Mouse (Mus musculus): ENCODE measurements around the gene Tiprl.

The Tiprl gene

DNA sequence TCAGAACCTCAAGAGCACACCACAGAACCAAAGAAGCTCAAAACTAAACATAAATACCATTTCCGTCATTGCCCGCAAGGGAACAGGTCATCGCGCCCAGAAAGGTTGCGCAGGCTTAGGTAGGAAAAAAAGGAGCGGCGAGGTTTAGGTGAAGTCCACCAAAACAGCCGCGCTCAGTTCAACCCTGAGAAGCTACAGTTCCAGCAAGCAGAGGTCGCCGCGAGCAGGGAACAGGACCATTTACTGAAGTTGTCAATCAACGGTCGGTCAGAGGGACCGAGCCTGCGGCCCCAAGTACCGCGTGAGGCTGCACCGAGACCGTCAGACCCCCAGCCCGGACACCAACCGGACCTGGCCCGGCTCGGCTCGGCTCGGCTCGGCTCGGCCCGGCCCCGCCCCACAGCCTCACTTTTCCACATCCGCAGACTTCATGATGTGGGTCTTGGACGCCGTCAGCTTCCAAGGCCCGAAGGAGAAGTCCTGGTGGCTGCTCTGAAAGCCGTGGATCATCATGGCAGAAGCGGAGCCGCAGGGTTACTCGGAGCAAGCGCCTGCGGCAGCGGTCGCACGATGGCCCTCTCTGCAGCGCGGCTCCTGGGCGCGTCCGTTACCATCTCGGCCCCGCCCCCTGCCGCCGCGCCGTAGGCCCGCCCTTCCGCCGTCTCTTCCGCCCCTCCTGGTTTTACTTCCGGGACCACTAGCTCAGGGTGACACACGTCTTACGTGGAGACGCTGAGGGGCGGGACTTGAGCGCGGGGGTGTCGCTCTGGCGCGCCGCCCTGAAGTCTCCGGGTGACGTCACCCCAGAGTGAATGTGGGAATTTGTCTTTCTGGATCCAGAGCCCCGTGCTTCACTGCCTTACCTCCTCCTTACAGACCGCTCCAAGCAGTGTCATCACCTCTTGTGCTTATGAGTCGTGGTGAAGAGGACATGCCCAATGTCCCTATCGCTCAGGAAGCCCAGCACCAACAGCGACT lies at the start of gene Tiprl:
Gene Tiprl (minus strand): TSS at position 676 of the 978 bp plus-strand sequence.
- DNase-seq (ENCODE audit: extremely low spot score, low spot score) = peak; percentile 92

DNA sequence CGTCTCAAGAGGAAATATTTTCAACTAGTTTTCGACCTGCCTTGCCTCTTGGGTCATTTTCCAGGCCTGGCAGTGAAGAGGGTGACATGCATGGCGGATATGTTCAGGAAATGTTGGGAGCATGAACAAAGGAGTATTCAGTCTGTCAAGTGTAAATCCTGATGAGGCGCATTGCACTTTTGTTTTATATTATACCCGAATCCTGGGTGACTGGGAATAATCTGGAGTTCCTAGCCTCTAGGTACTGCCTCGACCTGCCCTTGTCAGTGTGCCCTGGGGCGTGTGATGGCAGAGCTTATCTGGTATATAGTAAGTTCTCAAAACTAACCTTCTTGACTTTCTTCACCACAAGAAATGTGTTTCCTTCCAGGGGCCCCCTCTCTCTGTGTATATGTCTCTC lies 47.3 kb upstream of the Tiprl start:
- DNase-seq (ENCODE audit: extremely low spot score, low spot score) = no peak

DNA sequence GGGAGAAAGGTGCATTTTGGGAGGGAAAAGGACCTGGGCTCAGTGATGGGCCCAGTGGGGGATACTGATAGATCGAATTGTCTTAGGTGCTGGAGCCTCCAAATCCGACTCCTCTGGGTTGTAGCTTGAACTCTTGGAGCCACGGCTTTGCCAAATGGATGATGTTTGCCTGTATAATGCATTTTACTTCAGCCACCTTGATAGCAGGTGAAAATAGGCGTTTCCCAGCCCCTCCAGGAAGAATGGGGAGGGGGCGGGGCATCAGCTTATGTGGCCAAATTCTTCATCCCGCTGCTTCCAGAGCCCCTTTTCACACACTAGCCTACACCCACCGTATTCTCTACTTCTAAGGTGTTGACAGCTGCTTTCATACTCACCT lies 46.2 kb upstream of the Tiprl start:
- no peak for DNase-seq (ENCODE audit: extremely low spot score, low spot score)

DNA sequence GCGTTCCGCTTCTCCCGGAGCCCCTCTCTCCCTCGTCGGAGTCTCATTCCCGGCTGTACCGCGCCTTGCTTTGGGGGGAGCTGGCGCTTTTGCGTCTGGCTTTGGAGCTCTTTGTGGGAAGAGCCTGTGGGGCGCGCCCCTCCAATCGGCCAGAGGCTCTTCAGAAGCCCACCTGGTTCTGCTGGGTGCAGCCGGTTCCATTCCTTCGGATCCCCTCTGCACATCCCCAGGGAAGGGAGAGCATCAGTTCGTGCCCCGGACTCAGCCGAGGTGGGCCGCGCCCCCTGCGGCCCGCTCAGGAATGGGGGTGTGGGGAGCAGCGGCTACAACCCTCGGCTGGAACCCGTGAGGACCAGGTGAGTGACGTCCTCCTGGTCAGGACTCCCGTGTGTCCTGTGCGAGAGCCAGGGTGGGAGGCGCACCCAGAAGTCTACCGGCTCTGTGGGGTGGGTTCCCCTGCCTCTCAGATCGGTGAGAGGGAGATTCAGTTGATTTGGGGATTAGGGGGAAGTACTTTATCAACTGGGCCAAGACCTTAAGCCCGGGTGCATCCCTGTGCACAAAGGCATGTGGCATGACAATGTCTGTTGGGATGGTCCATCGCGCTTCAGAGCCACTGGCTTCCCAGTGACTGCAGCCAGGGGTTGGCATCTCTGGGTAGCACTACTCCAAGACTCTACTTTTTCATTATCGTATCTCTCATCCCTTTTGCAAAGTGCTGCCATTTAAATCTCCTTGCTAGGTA lies 45.6 kb upstream of the Tiprl start:
- DNase-seq (ENCODE audit: extremely low spot score, low spot score) = peak; percentile 83

DNA sequence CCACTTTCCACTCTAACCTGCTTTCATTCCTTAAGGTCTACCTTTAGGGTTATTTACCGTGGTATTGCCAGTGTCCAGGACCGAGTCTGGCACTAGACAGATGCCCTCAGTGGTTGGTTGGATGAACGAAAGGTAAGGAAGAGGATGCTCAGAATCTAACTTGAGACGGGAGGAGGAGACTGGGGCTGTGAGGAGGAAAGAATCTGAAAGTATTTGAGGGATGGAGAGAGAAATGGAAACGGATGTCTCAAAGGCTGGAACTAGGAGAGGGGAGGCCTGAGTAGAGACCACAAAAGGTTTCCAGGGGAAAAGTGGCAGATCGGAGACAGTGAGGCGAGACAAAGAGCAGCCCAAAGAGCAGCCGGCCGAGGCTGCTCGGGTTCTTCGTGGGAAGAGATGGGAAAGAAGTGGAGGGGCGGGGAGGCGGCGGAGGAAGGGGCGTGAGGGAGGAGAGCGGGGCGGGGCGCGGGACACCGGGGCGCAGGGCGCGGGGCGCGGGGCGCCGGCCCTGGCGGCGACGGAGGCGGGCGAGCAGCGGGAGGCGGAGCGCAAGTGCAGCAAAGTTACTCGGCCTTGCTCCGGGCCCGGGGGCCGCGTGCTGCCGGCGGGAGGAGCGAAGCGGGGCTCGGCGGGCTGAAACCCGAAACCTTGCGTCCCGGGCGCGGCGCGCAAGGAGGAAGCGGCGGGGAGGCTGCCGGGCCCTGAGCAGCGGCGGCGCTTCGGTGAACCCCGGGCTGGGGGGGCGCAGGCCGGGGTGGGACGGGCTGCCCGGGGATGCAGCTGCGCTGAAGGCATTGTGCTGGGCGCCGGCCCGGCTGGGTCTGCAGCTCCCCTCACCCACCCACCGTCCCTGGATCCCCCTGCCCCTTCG lies 44.8 kb upstream of the Tiprl start:
- peak; percentile 80 for DNase-seq (ENCODE audit: extremely low spot score, low spot score)

DNA sequence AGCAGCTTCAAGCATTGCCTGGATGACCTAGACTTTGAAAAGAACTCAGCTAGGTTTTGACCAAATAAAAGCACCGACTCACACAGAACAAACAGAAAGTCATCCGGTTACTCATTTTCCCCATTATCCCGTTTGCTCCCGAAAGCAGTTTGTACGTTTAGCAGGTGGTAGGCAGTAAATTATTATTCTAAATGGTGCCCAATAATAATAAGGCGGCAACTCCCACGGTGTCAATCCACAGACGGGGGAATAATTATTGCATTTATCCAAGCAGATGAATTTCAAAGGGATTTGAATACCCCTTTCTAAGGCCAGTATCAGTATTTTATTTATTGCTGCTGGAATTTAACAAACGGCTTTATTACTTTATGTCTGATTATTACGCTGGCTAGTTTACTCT lies 43.9 kb upstream of the Tiprl start:
- no peak for DNase-seq (ENCODE audit: extremely low spot score, low spot score)

DNA sequence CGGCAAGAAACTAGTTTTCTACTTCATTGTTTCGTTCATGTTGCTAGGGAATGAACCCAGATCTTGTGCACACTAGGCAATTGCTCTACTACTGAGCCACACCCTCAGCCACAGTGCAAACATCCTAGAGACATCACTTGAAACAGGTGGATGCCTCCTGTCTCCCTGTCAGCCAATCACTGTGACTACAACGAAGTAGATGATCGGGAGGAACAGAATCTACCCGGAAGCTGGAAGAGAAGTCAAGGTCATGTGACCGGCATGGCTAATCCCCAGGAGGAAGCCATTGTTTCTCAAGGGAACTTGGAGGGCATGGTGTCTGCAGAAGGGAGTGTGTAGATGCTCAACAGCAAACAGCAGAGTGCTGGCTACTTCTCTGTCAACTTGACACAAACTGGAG lies 38.1 kb upstream of the Tiprl start:
- no peak for DNase-seq (ENCODE audit: extremely low spot score, low spot score)

DNA sequence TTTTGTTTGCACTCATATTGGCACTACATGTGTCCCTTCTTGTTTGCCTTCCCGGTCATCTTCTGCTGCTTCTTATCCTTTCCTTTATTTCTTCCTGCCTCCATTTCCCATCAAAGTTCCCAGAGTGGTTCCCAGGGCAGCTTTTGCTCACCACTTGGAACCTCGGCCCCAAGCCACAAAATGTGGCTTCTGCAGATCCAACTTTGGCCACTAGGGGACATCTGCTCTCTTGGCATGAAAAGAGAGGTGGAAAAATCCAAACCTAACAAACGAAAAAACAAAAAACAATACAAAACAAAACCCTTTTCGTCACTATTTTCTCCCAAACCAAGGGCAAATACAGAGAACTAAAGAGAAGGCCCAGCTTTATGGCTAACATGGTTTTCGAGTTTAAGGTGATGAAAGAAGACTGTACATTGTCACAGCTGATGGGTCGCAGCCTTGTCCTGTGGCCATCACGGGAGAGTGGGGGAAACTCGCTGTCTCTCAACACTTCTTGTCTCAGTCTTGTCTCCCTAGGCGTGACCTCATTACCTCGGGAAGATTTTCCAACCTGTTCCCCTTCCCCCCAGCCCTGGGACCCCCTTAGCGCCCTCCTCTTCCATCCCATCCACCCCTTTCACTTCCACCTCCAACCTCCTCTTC lies 15.4 kb upstream of the Tiprl start:
- peak; percentile 64 for DNase-seq (ENCODE audit: extremely low spot score, low spot score)

DNA sequence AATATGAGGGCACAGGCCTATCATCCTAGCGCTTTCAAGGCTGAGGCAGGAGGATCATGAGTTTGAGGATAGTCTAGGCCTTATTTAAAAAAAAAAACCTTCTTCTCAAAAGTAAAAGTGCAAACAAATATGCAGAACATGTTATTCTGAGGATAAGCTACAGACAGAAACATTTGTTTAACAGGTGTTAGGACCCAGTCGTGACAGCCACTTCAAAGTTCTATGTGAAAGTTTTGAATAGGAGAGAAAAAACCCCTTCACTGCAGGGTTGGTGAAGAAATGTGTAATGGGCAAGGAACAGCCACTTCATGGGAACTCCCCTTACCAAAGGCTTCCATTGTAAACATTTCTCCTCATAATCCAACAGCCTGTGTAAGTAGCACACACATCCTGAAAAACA lies 13.8 kb upstream of the Tiprl start:
- DNase-seq (ENCODE audit: extremely low spot score, low spot score) = no peak

DNA sequence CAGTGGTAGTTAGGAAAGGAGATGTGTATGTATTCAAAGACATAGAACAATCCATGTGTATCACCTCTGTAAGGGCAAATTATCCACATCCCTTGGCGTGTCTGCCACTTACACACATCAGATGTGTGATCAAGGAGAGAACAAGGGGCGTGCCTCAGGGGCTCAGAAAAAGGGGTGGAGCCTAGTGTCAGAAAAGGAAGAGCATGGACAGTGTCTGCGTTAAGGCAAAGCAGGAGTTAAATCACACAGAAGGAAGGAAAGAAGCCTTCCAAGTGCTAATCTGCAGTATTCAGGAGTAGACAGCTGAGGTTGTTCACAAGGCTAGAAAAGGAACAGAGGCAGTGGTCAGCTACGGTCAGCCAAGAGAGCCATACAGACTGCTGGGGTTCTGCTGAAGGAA lies 12.0 kb upstream of the Tiprl start:
- DNase-seq (ENCODE audit: extremely low spot score, low spot score) = no peak

DNA sequence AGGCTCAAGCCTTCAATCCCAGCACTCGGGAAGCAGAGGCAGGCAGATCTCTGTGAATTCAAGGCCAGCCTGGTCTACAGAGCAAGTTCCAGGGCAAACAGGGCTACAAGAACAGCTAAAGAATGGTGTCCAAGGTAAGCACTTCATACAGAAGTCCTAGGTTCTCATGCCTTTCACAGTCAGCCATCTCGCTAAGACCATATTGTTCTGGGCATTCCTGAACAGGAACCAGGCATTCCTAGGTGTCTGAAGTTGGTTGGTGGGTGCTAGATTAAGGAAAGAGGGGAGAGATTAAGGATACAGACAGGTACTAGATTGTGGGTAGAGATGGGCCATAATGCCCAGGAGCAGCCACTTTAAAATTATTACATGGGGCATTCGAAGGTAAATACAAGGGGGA lies 11.0 kb upstream of the Tiprl start:
- no peak for DNase-seq (ENCODE audit: extremely low spot score, low spot score)

DNA sequence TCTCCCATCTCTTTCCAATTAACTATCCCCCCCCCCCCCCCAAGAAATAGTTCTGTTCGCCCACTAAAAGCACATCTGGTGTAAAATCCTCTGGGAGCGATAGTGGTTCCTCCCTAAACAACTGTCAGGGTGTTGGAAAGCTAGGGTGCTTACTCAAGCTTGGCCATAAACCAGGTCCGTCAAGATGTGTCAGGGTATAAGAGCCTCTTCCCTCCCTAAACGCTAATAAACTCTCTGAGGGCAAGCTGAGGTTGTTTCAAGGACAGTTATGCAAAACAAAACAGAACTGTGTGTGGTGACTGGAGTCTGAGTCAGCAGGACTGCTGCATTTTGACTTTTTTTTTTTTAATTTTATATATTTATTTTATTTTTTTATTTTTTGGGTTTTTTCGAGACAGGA lies 10.3 kb upstream of the Tiprl start:
- no peak for DNase-seq (ENCODE audit: extremely low spot score, low spot score)

DNA sequence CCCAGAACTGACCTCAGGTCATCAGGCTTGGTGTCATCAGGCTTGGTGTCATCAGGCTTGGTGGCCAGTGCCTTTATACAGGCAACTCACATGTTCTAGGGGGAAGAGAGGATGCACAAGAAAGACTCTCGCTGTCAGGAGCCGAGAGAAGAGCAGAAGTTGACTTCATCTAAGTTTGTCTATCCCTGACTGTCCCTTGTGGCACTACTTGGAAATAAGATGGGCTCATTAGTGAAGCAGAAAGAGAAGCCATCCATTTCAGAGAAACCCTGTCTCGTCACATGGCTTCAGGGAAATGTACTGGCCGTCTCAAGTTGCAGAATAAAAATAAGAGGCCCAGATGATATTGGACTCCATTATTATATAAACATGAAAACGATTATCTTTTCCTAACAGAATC lies 9.8 kb upstream of the Tiprl start:
- no peak for DNase-seq (ENCODE audit: extremely low spot score, low spot score)

DNA sequence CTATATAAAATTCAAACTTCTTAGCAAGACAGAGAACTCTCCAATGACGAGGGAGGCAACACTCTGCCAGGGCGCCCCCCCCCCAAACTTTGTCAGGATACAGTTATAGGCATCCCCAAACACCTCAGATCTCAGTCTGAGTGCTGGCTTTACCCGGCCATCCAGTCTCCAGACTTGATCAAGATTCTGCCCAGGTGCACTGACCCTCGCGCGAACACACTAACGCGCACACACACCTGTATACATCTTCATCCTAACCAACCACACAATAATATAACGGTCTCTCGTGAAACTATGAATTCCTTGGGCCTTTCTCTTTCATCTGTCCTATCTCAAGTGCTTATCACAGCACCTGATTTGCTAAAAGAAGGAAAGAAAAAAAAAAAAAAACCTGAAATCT lies 950 bp downstream of the Tiprl start:
- DNase-seq (ENCODE audit: extremely low spot score, low spot score) = no peak

DNA sequence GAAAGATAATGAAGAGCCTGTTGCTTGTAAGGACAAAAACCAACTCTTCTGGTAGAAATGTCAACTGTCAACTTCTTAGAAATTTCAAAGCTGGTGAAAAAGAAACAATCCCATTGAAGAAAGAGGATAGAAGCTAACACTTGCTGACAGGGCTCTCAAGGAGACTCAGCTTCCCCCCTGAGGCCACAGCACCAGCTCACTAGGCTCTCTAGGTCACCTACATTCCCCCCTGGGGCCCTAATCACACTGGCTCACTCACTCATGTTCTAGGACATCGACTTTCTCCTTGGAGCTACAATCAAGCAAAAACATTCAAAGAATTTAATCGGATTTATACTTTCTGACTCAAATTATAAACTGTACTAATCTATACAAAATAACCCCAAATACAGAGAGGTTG lies 3.0 kb downstream of the Tiprl start:
- no peak for DNase-seq (ENCODE audit: extremely low spot score, low spot score)

DNA sequence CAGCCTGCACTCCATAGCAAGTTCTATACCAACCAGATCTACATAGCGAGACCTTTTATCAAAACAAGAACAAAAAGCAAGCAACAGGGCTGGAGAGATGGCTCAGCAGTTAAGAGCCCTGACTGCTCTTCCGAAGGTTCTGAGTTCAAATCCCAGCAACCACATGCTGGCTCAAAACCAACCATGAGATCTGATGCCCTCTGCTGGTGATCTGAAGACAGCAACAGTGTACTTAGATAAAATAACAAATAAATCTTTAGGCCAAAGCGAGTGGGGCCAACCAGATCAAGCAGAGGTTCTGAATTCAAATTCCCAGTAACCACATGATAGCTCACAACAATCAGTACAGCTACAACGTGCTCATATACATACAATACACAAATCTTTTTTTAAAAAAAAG lies 6.1 kb downstream of the Tiprl start:
- no peak for DNase-seq (ENCODE audit: extremely low spot score, low spot score)

DNA sequence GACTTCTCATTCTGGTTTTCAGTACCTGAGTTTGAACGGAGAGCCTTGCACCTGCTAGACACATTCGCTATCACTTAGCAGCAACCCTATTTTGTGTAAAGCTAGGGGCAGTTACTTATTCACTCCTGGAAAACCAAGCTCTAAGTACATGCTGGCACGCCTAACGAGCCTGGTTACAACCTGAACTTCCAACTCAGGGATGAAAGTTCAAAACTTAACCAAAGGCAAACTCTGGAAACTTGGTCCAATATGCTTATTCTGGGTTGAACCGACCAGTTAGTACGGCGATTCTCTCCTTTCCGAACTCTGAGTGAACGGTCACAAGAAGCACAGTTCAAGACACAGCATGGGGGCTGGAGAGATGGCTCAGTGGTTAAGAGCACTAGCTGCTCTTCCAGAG lies 7.2 kb downstream of the Tiprl start:
- DNase-seq (ENCODE audit: extremely low spot score, low spot score) = no peak

DNA sequence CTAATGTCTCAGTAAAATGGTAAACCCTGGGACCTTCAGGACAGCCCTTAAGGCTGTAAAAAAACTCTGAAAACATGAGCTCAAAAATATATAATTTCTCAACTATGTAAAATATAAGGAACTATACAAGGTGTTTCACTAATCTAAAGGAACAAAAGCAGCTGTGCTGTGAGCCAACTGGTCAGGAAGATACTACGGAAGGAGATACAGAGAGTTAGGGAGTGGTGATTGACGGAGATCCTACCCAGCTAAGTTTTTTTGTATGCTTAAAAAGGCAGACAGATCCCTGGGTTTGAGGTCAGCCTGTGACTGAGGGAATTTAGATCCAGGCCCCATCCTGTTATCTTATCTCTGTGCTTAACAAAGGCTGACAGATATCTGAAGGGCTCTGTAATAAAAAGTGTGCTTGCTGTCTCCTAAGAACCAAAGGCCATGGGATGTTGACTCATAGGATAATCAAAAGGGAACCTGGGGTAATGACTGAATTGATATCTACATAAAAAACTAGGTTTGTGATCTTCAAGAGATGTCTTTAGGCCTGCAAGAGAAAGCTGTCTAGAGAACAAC lies 19.7 kb downstream of the Tiprl start:
- DNase-seq (ENCODE audit: extremely low spot score, low spot score) = no peak

DNA sequence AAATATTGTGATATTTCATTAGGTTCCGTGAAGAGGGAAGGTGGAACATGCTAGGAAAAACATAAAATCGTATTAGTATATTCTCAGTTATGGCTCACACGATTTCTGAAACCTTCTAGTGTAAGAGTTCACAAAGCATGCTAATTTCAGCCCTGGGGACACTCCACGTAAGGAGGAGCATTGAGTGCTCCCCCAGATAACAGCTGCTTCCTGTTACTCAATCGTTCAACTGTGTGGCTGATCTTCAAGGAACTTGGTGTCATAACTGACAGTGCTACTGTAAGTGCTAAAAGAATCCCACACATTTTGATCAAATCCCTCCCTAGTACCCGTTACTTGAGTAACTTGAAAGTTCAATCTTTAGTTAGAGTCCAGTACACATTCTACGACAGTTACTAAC lies 21.0 kb downstream of the Tiprl start:
- no peak for DNase-seq (ENCODE audit: extremely low spot score, low spot score)

DNA sequence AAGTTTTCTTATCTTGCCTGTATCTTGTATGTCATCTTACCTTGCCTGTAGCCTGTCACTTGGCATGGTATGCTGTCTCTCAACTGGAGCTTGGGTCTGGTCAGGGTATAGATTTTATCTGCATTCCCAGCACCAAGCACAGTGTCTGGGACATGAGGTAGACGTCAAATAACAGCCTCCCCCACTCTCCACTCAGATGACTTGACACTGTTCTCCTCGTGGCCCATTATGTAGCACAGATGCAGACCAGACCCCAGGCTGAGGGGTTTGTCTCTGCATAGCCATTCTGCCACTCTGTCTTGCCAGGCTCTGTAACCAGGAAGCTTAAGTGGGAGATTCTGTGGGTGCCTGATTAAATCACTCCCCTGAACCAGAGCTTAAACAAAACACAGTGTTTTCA lies 31.2 kb downstream of the Tiprl start:
- DNase-seq (ENCODE audit: extremely low spot score, low spot score) = no peak

DNA sequence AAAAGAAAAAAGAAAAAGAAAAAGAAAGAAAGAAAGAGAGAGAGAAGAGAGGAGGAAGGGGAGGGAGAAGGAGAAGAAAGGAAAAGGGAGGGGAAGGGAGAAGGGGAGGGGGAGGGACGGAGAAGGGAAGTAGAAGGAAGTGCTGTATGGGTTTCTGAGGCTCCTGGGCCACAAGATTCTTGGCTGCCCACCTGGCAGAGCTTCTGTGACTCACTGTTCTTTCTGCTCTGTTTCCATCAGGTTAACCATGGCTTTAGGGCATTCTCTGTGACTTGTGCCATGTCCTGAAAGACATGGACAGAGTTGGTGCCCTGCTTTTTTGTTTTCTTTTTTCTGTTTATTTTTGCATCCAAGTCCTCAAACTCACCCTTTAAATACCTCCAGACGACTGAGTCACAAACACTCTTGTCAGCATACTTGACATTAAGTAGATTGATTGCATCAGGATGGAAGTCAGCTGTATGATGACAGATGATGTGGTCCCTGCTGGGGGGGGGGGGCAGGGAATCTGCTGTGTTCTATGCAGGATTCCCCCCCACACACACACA lies 33.2 kb downstream of the Tiprl start:
- no peak for DNase-seq (ENCODE audit: extremely low spot score, low spot score)

All from neural tube, embryonic 10.5 days (tissue).